8 mouse cellular contexts compared by ENCODE assay signal in genomic region chr11:4747285-4747684, GRCm38 (mm10). TPM values are rescaled to one million over a fixed set of nuclear protein-coding genes. Genes with fewer than 3 reads are reported as not detected.
DNase-seq lines count a peak whose midpoint lies in the region; ATAC-seq and TF ChIP-seq lines count a peak whose summit lies in the region.

No protein-coding gene starts in this region.

- WGBS in cerebellum, adult 2 months = 4% methylated on average over 12 of the region's 12 CpGs
- under 1% methylated on average over 12 of the region's 12 CpGs for WGBS in hindbrain, embryonic 10.5 days
- 3% methylated on average over 12 of the region's 12 CpGs for WGBS in liver, postnatal 0 days (ENCODE audit: insufficient replicate concordance)

- no peak for TF ChIP-seq POLR2A in cerebellum, adult 2 months (IDR thresholded peaks at IDR 0.05; ENCODE audit: borderline replicate concordance, insufficient read depth, low read length)

- ATAC-seq in liver, postnatal 0 days = no peak
- no peak for ATAC-seq in erythroid progenitor cell, adult 5-6 weeks (replicated peaks; ENCODE audit: low FRiP score, poor library complexity, severe bottlenecking)

- H3K9me3 ChIP-seq in E14TG2a.4 (ENCODE audit: low read length) = no peaks in the 10 kb centered on the region
- H3K9me3 ChIP-seq in hindbrain, embryonic 10.5 days = no peaks in the 10 kb centered on the region
- no peaks in the 10 kb centered on the region for H3K9me3 ChIP-seq in liver, postnatal 0 days (ENCODE audit: low read length)

- H3K36me3 ChIP-seq in E14TG2a.4 (ENCODE audit: insufficient read depth, low read length) = no peaks in the 10 kb centered on the region
- no peaks in the 10 kb centered on the region for H3K36me3 ChIP-seq in hindbrain, embryonic 10.5 days
- H3K36me3 ChIP-seq in liver, postnatal 0 days (replicated peaks; ENCODE audit: insufficient read depth, low read length) = no peaks in the 10 kb centered on the region

- no peak for TF ChIP-seq CTCF in cerebellum, adult 2 months (IDR thresholded peaks at IDR 0.05; ENCODE audit: borderline replicate concordance, insufficient read depth, low read depth, low read length)
- TF ChIP-seq CTCF in E14TG2a.4 (conservative IDR thresholded peaks at IDR 0.05; ENCODE audit: low read length) = no peak
- TF ChIP-seq CTCF in liver, postnatal 0 days (IDR thresholded peaks at IDR 0.05; ENCODE audit: low read depth) = no peak

- peaks cover 15% of the 10 kb centered on the region; the same call in 1 of the 2 replicates for H3K27me3 ChIP-seq in cerebellum, adult 2 months (ENCODE audit: control insufficient read depth, insufficient read depth, low read length)
- H3K27me3 ChIP-seq in E14TG2a.4 (ENCODE audit: insufficient read depth, low read length) = peaks cover 75% of the 10 kb centered on the region
- H3K27me3 ChIP-seq in hindbrain, embryonic 10.5 days (ENCODE audit: insufficient read depth, poor library complexity, severe bottlenecking) = peaks cover 93% of the 10 kb centered on the region
- peaks cover 73% of the 10 kb centered on the region for H3K27me3 ChIP-seq in liver, postnatal 0 days (ENCODE audit: insufficient read depth, low read length)

- peak overlapping the region; percentile 29 for H3K4me3 ChIP-seq in cerebellum, adult 2 months (replicated peaks; ENCODE audit: insufficient read depth, low read depth, low read length)
- H3K4me3 ChIP-seq in E14TG2a.4 (replicated peaks; ENCODE audit: low read length) = peak overlapping the region; percentile 78
- peak overlapping the region; percentile 68 for H3K4me3 ChIP-seq in hindbrain, embryonic 10.5 days
- no peak overlapping the region for H3K4me3 ChIP-seq in liver, postnatal 0 days (ENCODE audit: low read depth, low read length)

- peak overlapping the region; percentile 68 for H3K4me2 ChIP-seq in liver, postnatal 0 days (ENCODE audit: low read depth, low read length)

- H3K9ac ChIP-seq in liver, postnatal 0 days (replicated peaks) = no peak overlapping the region

- H3K27ac ChIP-seq in cerebellum, adult 2 months (ENCODE audit: insufficient read depth, low read length) = no peak overlapping the region
- peak overlapping the region; percentile 73 for H3K27ac ChIP-seq in hindbrain, embryonic 10.5 days
- H3K27ac ChIP-seq in liver, postnatal 0 days (ENCODE audit: low read depth) = no peak overlapping the region

- no peak for TF ChIP-seq EP300 in liver, postnatal 0 days (IDR thresholded peaks at IDR 0.05; ENCODE audit: low read depth)

- no peaks in the 10 kb centered on the region for H3K4me1 ChIP-seq in cerebellum, adult 2 months (ENCODE audit: control insufficient read depth, insufficient read depth, low read length)
- H3K4me1 ChIP-seq in E14TG2a.4 (replicated peaks; ENCODE audit: low read depth, low read length) = peaks cover 35% of the 10 kb centered on the region
- H3K4me1 ChIP-seq in hindbrain, embryonic 10.5 days (replicated peaks) = peaks cover 42% of the 10 kb centered on the region
- H3K4me1 ChIP-seq in liver, postnatal 0 days (ENCODE audit: insufficient read depth) = peaks cover 11% of the 10 kb centered on the region

- DNase-seq in cerebellum, adult 2 months = no peak
- DNase-seq in cerebellum, postnatal 4 days (ENCODE audit: low spot score in 2 of 2) = no peak
- peak; percentile 29 for DNase-seq in hindbrain, embryonic 10.5 days (ENCODE audit: low spot score)
- no peak for DNase-seq in liver, postnatal 0 days
- no peak for DNase-seq in retina, postnatal 1 day
- DNase-seq in layer of hippocampus, adult 11-12 months (ENCODE audit: low spot score) = no peak

RNA-seq across cellular contexts. Expression of gene Cabp7, which starts 0.7 kb away (rescaled TPM):
- polyA plus RNA-seq in cerebellum, adult 2 months (2012; rRNA removed) = 114 and 129 TPM in 2 replicates
- polyA plus RNA-seq in hindbrain, embryonic 10.5 days (2016; fragmentation: Nextera tagmentation; extraction: Ambion mirVana) = 0.61 and 1.4 TPM in 2 replicates
- 0.06 and 0.07 TPM in 2 replicates for polyA plus RNA-seq in liver, postnatal 0 days (2015; fragmentation: Nextera tagmentation; extraction: Ambion mirVana)
- total RNA-seq in erythroid progenitor cell, adult 5-6 weeks (2015; ENCODE audit: low replicate concordance) = not detected in 2 replicates
- total RNA-seq in erythroid progenitor cell, adult 5-6 weeks (2017; ENCODE audit: low replicate concordance) = not detected in 2 replicates

RNA-seq across cellular contexts. Expression of gene Zmat5, which starts 42.8 kb away (rescaled TPM):
- polyA plus RNA-seq in cerebellum, adult 2 months (2012; rRNA removed) = 62.1 and 63.2 TPM in 2 replicates
- polyA plus RNA-seq in hindbrain, embryonic 10.5 days (2016; fragmentation: Nextera tagmentation; extraction: Ambion mirVana) = 84.0 and 104 TPM in 2 replicates
- 18.6 and 19.2 TPM in 2 replicates for polyA plus RNA-seq in liver, postnatal 0 days (2015; fragmentation: Nextera tagmentation; extraction: Ambion mirVana)
- 5.4 and 13.0 TPM in 2 replicates for total RNA-seq in erythroid progenitor cell, adult 5-6 weeks (2015; ENCODE audit: low replicate concordance)
- 6.3 TPM in 1 of 2 replicates, not detected in the other for total RNA-seq in erythroid progenitor cell, adult 5-6 weeks (2017; ENCODE audit: low replicate concordance)

RNA-seq across cellular contexts. Expression of gene Uqcr10, which starts 43.1 kb away (rescaled TPM):
- polyA plus RNA-seq in cerebellum, adult 2 months (2012; rRNA removed) = 1,309 and 1,338 TPM in 2 replicates
- polyA plus RNA-seq in hindbrain, embryonic 10.5 days (2016; fragmentation: Nextera tagmentation; extraction: Ambion mirVana) = 696 and 709 TPM in 2 replicates
- polyA plus RNA-seq in liver, postnatal 0 days (2015; fragmentation: Nextera tagmentation; extraction: Ambion mirVana) = 1,070 and 1,167 TPM in 2 replicates
- total RNA-seq in erythroid progenitor cell, adult 5-6 weeks (2015; ENCODE audit: low replicate concordance) = 40.7 and 133 TPM in 2 replicates
- total RNA-seq in erythroid progenitor cell, adult 5-6 weeks (2017; ENCODE audit: low replicate concordance) = 19.2 and 25.0 TPM in 2 replicates

Comparison
In these comparisons a context has a peak if more than half of its experiments do, and no peak if none do; other contexts are left out.
1. RNA of gene Cabp7, which starts 0.7 kb away (polyA plus RNA-seq): 114 to 129 TPM in cerebellum, adult 2 months; 0.61 to 1.4 TPM in hindbrain, embryonic 10.5 days and 0.06 to 0.07 TPM in liver, postnatal 0 days; every median in the first group is over 10 times any median in the second.